Mouse (Mus musculus) bone marrow, adult 2 months (tissue): ENCODE measurements around the gene Myh7. TPM values are rescaled to one million over a fixed set of nuclear protein-coding genes. Genes with fewer than 3 reads are reported as not detected.
A peak's percentile ranks its signal among the peaks of the same experiment; 100 is the strongest.

Source experiments
- H3K27ac ChIP-seq: fragments of 200-500 bp; 2 replicates; pipeline ENCODE4 v1.5.1; 2012; ENCODE audit warnings: low read depth, mild to moderate bottlenecking, control low read depth, inconsistent platforms, low read length; ENCODE audit not compliant: control insufficient read depth, poor library complexity, insufficient read depth
- H3K4me1 ChIP-seq: fragments of 200-500 bp; 2 replicates; pipeline ENCODE4 v1.6.1; 2011; ENCODE audit warnings: low read length; ENCODE audit not compliant: control insufficient read depth, insufficient read depth
- H3K4me3 ChIP-seq: fragments of 200-500 bp; replicated peaks from 2 replicates; pipeline ENCODE3; 2011; ENCODE audit warnings: mild to moderate bottlenecking, low read depth, low read length, control low read depth; ENCODE audit not compliant: control insufficient read depth
- CTCF ChIP-seq: fragments of 200-500 bp; IDR thresholded peaks from 2 replicates; pipeline ENCODE4 v1.5.1; 2011; ENCODE audit warnings: low read length, control low read depth; ENCODE audit not compliant: control insufficient read depth, insufficient read depth
- POLR2A ChIP-seq: fragments of 200-500 bp; IDR thresholded peaks from 2 replicates; pipeline ENCODE4 v1.6.1; 2011; ENCODE audit warnings: low read depth, mild to moderate bottlenecking, control low read depth, low read length, borderline replicate concordance; ENCODE audit not compliant: control insufficient read depth
- WGBS: fragments of 180-500 bp; shearing (Covaris S2); methylation state at CpG from one replicate; pipeline ENCODE4 v1.1.7; 2018; 5-methylcytosine and 5-hydroxymethylcytosine counted together
- polyA plus RNA-seq: library from polyadenylated mRNA; stranded (reverse); fragments of >200 nt; gene quantifications from 2 replicates; pipeline ENCODE4 v1.2.4, GENCODE M21; 2011; ENCODE audit warnings: low replicate concordance; ENCODE audit not compliant: missing spikeins, insufficient read depth, insufficient read length

The Myh7 gene
- polyA plus RNA-seq, 1 experiment, result not detected

DNA sequence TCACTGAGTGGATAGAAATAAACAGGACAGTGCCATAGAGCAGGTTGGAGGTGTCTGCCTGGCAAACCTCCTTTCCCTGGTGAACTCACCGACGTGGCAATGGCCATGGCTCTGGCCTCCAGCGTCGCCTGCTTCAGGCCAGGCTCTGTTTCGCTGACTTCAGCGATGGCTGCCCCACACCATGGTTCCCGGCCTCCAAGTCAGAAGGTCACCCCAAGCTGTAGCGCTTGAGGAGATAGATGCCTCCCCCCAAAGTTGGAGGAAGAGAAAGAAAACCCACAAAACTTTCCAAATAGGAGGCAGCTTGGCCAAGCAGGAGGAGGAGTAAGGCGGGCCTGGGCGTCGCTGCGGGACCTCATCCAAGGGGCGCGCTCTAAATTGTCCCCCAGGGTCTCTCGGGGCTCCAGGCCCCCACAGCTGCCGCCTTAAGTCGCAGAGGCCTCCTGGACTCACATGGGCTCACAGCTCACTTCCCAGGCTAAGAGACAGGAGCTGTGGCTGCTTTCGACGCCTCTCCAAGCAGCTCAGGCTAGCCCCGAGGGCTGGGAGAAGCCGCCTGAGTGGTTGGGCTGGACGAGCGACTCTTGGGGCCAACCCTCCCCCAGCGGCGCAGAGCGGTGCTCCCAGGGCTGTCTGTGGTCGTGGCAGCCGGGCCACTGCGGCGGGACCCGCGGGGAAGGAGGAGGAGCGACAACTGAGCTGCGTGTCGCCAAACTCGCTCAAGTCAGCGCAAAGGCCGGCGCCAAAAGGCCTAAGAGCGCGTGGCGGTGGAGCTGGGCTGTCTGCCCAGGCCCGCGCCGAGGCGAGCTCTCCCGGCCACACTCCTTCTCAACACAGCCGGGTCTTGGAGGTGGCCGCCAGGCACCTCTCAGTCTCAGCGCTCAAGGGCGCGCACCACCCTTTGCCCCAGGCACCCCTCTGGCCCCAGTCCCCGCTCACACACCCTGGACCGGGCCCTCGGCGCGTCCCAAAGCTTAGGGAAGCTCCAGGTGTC lies 68.8 kb downstream of the Myh7 start, which contains the start of gene Efs:
Gene Efs (minus strand): TSS at position 778 of the 994 bp plus-strand sequence.
- TF ChIP-seq CTCF, result no peak
- no peak for TF ChIP-seq POLR2A
- H3K4me3 ChIP-seq, result no peak within 1 kb of the TSS
- H3K4me1 ChIP-seq, result no peaks in the 10 kb centered on the region; the same call in 1 of the 2 replicates
- H3K27ac ChIP-seq, result peak within 1 kb of the TSS; percentile 33; the same call in 1 of the 2 replicates
- 14% methylated on average over 57 of the region's 57 CpGs for WGBS

DNA sequence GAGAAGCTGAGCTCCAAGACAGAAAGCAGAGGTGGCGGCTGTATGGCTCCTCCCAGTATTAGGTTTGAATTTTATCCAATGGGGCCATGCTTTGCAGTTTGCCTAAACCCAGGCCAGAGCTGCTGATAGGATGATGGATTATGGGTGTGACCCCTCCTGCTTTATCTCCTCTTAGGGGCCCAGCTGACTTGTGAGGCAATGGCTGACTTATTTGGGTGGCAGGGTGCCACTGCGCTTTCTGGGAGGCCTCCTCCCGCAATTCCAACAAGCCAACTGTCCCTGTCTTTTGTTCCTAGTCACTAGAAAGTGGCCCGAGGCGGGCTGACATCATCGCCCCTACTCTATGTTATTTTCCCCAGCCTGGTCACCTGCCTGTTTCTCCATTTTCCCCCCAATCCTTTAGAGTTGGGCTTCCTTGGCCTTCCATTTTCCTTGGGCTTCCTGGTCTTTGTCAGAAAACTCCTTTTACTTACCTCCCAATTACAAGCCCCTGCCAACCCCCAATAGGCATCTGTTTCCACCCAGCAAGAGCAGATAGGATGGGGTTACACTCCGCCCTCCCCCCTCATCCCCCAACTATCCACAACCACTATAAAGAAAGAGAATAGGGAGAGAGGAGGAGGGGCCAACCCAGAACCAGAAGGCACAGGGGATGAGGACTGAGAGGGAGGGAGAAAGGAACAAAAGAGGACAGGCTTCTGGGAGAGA lies 69.6 kb downstream of the Myh7 start:
- H3K4me1 ChIP-seq, result no peaks in the 10 kb centered on the region; the same call in 1 of the 2 replicates
- H3K4me3 ChIP-seq, result no peak overlapping the region
- no peak for TF ChIP-seq CTCF
- no peak for TF ChIP-seq POLR2A
- 80% methylated on average over 7 of the region's 7 CpGs for WGBS
- H3K27ac ChIP-seq, result no peak overlapping the region

Other genes with a start within 250 kb of the Myh7 start
- 2.6 and 4.5 TPM in 2 replicates for gene Slc7a8, start 212.7 kb downstream of the Myh7 start, polyA plus RNA-seq
- gene Rnf212b, start 180.5 kb downstream of the Myh7 start, polyA plus RNA-seq, result not detected in 2 replicates
- gene Homez, start 123.7 kb downstream of the Myh7 start, polyA plus RNA-seq, result 2.8 and 5.2 TPM in 2 replicates
- 2.0 and 4.9 TPM in 2 replicates for gene Ppp1r3e, start 117.1 kb downstream of the Myh7 start, polyA plus RNA-seq
- gene Bcl2l2, start 111.2 kb downstream of the Myh7 start, polyA plus RNA-seq, result 6.7 and 18.1 TPM in 2 replicates
- gene Gm20521, start 111.2 kb downstream of the Myh7 start, polyA plus RNA-seq, result not detected in 2 replicates
- gene Pabpn1, start 102.1 kb downstream of the Myh7 start, polyA plus RNA-seq, result 124 and 140 TPM in 2 replicates
- 4.2 and 4.5 TPM in 2 replicates for gene Slc22a17, start 81.5 kb downstream of the Myh7 start, polyA plus RNA-seq
- gene Efs, start 68.5 kb downstream of the Myh7 start, polyA plus RNA-seq, result 0.68 and 1.7 TPM in 2 replicates
- not detected in 2 replicates for gene Il25, start 61.9 kb downstream of the Myh7 start, polyA plus RNA-seq
- gene Cmtm5, start 58.4 kb downstream of the Myh7 start, polyA plus RNA-seq, result not detected in 2 replicates
- 3.3 TPM in 1 of 2 replicates, not detected in the other for gene Myh6, start 27.7 kb downstream of the Myh7 start, polyA plus RNA-seq
- gene Gm17428, start 17.7 kb downstream of the Myh7 start, polyA plus RNA-seq, result not detected in 2 replicates
- 30.5 and 49.9 TPM in 2 replicates for gene Ngdn, start 20.8 kb upstream of the Myh7 start, polyA plus RNA-seq
- gene Zfhx2, start 97.7 kb upstream of the Myh7 start, polyA plus RNA-seq, result 4.0 and 5.3 TPM in 2 replicates
- gene Thtpa, start 100.2 kb upstream of the Myh7 start, polyA plus RNA-seq, result 2.6 and 6.5 TPM in 2 replicates
- gene Ap1g2, start 112.0 kb upstream of the Myh7 start, polyA plus RNA-seq, result 64.8 and 112 TPM in 2 replicates
- gene Jph4, start 122.3 kb upstream of the Myh7 start, polyA plus RNA-seq, result not detected in 2 replicates
- not detected in 2 replicates for gene Dhrs2, start 227.4 kb upstream of the Myh7 start, polyA plus RNA-seq